Mouse (Mus musculus): ENCODE measurements at regions not wholly inside any gene's neighbourhood (a gene's known extent, or its start where the extent isn't known, plus 50 kb on each side); places are given as distances from the start of the nearest gene placed in this dataset.

- Histone ChIP-seq H3K36me3 (no peaks in the 10 kb centered on the region), H3K4me1 (no peaks in the 10 kb centered on the region), H3K27me3 (no peaks in the 10 kb centered on the region), H3K27ac (replicated peaks) (no peak overlapping the region), H3K9ac (replicated peaks) (no peak overlapping the region), H3K4me2 (replicated peaks) (no peak overlapping the region), H3K9me3 (no peaks in the 10 kb centered on the region), H3K4me3 (no peak overlapping the region)
- ATAC-seq (ENCODE audit: low FRiP score, low read depth) = no peak
- 88% methylated on average over 2 of the region's 2 CpGs for WGBS
Observed at GRCm38 (mm10) chr1:149672117-149672516, 289.0 kb downstream of the Pla2g4a start.

- Histone ChIP-seq H3K4me2 (replicated peaks) (no peak overlapping the region), H3K27ac (replicated peaks) (no peak overlapping the region), H3K27me3 (no peaks in the 10 kb centered on the region), H3K9ac (replicated peaks) (no peak overlapping the region), H3K36me3 (no peaks in the 10 kb centered on the region), H3K4me1 (no peaks in the 10 kb centered on the region), H3K4me3 (no peak overlapping the region), H3K9me3 (no peaks in the 10 kb centered on the region)
- no peak for ATAC-seq (ENCODE audit: low FRiP score, low read depth)
- 43% methylated on average over 3 of the region's 3 CpGs for whole genome bisulfite sequencing
Observed at GRCm38 (mm10) chr1:149671091-149671490, 290.0 kb downstream of the Pla2g4a start.
